Mouse (Mus musculus) kidney, embryonic 14.5 days (tissue): ENCODE measurements around the gene Spag16. TPM values are rescaled to one million over a fixed set of nuclear protein-coding genes. Genes with fewer than 3 reads are reported as not detected.

Experiments
- ATAC-seq: fragments of 200-750 bp; cut with Nextera tagmentation; 2 replicates; pipeline ENCODE4 v1.8.0; 2017; ENCODE audit warnings: moderate number of reproducible peaks, mild to moderate bottlenecking, moderate TSS enrichment, moderate library complexity; ENCODE audit not compliant: low FRiP score, low TSS enrichment
- H3K27ac ChIP-seq: fragments of 300-500 bp; sonication (generic); 2 replicates; pipeline ENCODE4 v1.5.1; 2014; ENCODE audit warnings: low read depth, mild to moderate bottlenecking, low read length, moderate library complexity, mixed read lengths
- H3K27me3 ChIP-seq: fragments of 300-500 bp; sonication (generic); 2 replicates; pipeline ENCODE4 v1.6.1; 2014; ENCODE audit warnings: mild to moderate bottlenecking, low read length; ENCODE audit not compliant: control insufficient read depth, insufficient read depth
- H3K36me3 ChIP-seq: fragments of 300-500 bp; sonication (generic); 2 replicates; pipeline ENCODE4 v1.6.1; 2014; ENCODE audit warnings: low read length, mixed read lengths; ENCODE audit not compliant: control insufficient read depth, insufficient read depth
- H3K4me1 ChIP-seq: fragments of 300-500 bp; sonication (generic); 2 replicates; pipeline ENCODE4 v1.6.1; 2014; ENCODE audit warnings: low read length, mixed read lengths; ENCODE audit not compliant: control insufficient read depth, insufficient read depth
- H3K4me2 ChIP-seq: fragments of 300-500 bp; sonication (generic); replicated peaks from 2 replicates; pipeline ENCODE4 v1.6.1; 2014; ENCODE audit warnings: low read depth, mild to moderate bottlenecking, low read length
- H3K4me3 ChIP-seq: fragments of 300-500 bp; sonication (generic); 2 replicates; pipeline ENCODE4 v1.5.1; 2014; ENCODE audit warnings: mild to moderate bottlenecking, low read length
- H3K9ac ChIP-seq: fragments of 300-500 bp; sonication (generic); 2 replicates; pipeline ENCODE4 v1.6.1; 2014; ENCODE audit warnings: low read depth, mild to moderate bottlenecking, low read length, moderate library complexity
- H3K9me3 ChIP-seq: fragments of 300-500 bp; sonication (generic); 2 replicates; pipeline ENCODE4 v1.6.1; 2016; ENCODE audit warnings: low read length; ENCODE audit not compliant: control insufficient read depth
- WGBS: fragments of 180-500 bp; shearing (Covaris S2); extraction: QIAGEN DNeasy Blood & Tissue Kit; methylation state at CpG from one replicate; pipeline ENCODE4 v1.1.7; 2014; 5-methylcytosine and 5-hydroxymethylcytosine counted together
- polyA plus RNA-seq: library from polyadenylated mRNA; unstranded; fragments of >200 nt; fragmentation: Nextera tagmentation; extraction: Ambion mirVana; gene quantifications from 2 replicates; pipeline ENCODE4 v1.2.1, GENCODE M21; 2014

The Spag16 gene
- polyA plus RNA-seq, 1 experiment from 2014 or later = 1.2 TPM

GRCm38 (mm10) chr1:70316128-70316765 is 489.5 kb downstream of the Spag16 start:
- Histone ChIP-seq H3K36me3 (no peaks in the 10 kb centered on the region), H3K9ac (no peak overlapping the region), H3K27me3 (no peaks in the 10 kb centered on the region), H3K4me1 (no peaks in the 10 kb centered on the region), H3K4me2 (no peak overlapping the region), H3K4me3 (no peak overlapping the region), H3K27ac (no peak overlapping the region), H3K9me3 (no peaks in the 10 kb centered on the region)
- WGBS = 85% methylated on average over 13 of the region's 13 CpGs
- ATAC-seq = no peak

GRCm38 (mm10) chr1:70320951-70321350 is 494.2 kb downstream of the Spag16 start:
- H3K27me3 ChIP-seq = no peaks in the 10 kb centered on the region
- no peak for ATAC-seq
- H3K4me2 ChIP-seq = no peak overlapping the region
- no peak overlapping the region for H3K9ac ChIP-seq
- 74% methylated on average over 4 of the region's 4 CpGs for WGBS
- H3K4me3 ChIP-seq = no peak overlapping the region
- no peak overlapping the region for H3K27ac ChIP-seq
- H3K9me3 ChIP-seq = no peaks in the 10 kb centered on the region
- no peaks in the 10 kb centered on the region for H3K36me3 ChIP-seq
- no peaks in the 10 kb centered on the region for H3K4me1 ChIP-seq

- WGBS = 82% methylated on average over 2 of the region's 2 CpGs
- H3K36me3 ChIP-seq = no peaks in the 10 kb centered on the region
- H3K4me1 ChIP-seq = no peaks in the 10 kb centered on the region
- H3K4me3 ChIP-seq = no peak overlapping the region
- no peak overlapping the region for H3K4me2 ChIP-seq
- no peaks in the 10 kb centered on the region for H3K27me3 ChIP-seq
- no peak overlapping the region for H3K9ac ChIP-seq
- H3K27ac ChIP-seq = no peak overlapping the region
- H3K9me3 ChIP-seq = no peaks in the 10 kb centered on the region
- ATAC-seq = no peak
Observed at GRCm38 (mm10) chr1:70346179-70346578, 519.4 kb downstream of the Spag16 start.

- H3K9me3 ChIP-seq = no peaks in the 10 kb centered on the region
- 68% methylated on average over 3 of the region's 3 CpGs for WGBS
- no peaks in the 10 kb centered on the region for H3K36me3 ChIP-seq
- H3K27ac ChIP-seq = no peak overlapping the region
- ATAC-seq = no peak
- no peak overlapping the region for H3K9ac ChIP-seq
- no peak overlapping the region for H3K4me3 ChIP-seq
- no peak overlapping the region for H3K4me2 ChIP-seq
- H3K4me1 ChIP-seq = no peaks in the 10 kb centered on the region
- H3K27me3 ChIP-seq = no peaks in the 10 kb centered on the region
Observed at GRCm38 (mm10) chr1:70351371-70351770, 524.6 kb downstream of the Spag16 start.

- Histone ChIP-seq H3K4me2 (no peak overlapping the region), H3K9ac (no peak overlapping the region), H3K4me3 (no peak overlapping the region), H3K27me3 (no peaks in the 10 kb centered on the region), H3K4me1 (no peaks in the 10 kb centered on the region), H3K27ac (no peak overlapping the region), H3K36me3 (no peaks in the 10 kb centered on the region), H3K9me3 (no peaks in the 10 kb centered on the region)
- peak; percentile 81 for ATAC-seq
Observed at GRCm38 (mm10) chr1:70354014-70354413, 527.2 kb downstream of the Spag16 start.

GRCm38 (mm10) chr1:70371721-70372120 is 545.0 kb downstream of the Spag16 start:
- no peaks in the 10 kb centered on the region for H3K27me3 ChIP-seq
- no peaks in the 10 kb centered on the region for H3K36me3 ChIP-seq
- no peak overlapping the region for H3K9ac ChIP-seq
- H3K27ac ChIP-seq = no peak overlapping the region
- H3K4me3 ChIP-seq = no peak overlapping the region
- no peak overlapping the region for H3K4me2 ChIP-seq
- no peaks in the 10 kb centered on the region for H3K9me3 ChIP-seq
- 73% methylated on average over 4 of the region's 4 CpGs for WGBS
- no peaks in the 10 kb centered on the region for H3K4me1 ChIP-seq
- no peak for ATAC-seq

- no peak overlapping the region for H3K27ac ChIP-seq
- no peaks in the 10 kb centered on the region for H3K36me3 ChIP-seq
- no peaks in the 10 kb centered on the region for H3K9me3 ChIP-seq
- no peaks in the 10 kb centered on the region for H3K4me1 ChIP-seq
- no peak overlapping the region for H3K4me3 ChIP-seq
- no peak overlapping the region for H3K9ac ChIP-seq
- ATAC-seq = no peak
- H3K27me3 ChIP-seq = no peaks in the 10 kb centered on the region
- WGBS = 84% methylated on average over 7 of the region's 7 CpGs
- no peak overlapping the region for H3K4me2 ChIP-seq
Observed at GRCm38 (mm10) chr1:70380096-70380495, 553.3 kb downstream of the Spag16 start.

- H3K4me1 ChIP-seq = no peaks in the 10 kb centered on the region
- H3K4me2 ChIP-seq = no peak overlapping the region
- WGBS = 65% methylated on average over 9 of the region's 9 CpGs
- no peaks in the 10 kb centered on the region for H3K36me3 ChIP-seq
- no peak overlapping the region for H3K9ac ChIP-seq
- no peak overlapping the region for H3K4me3 ChIP-seq
- H3K9me3 ChIP-seq = no peaks in the 10 kb centered on the region
- no peak overlapping the region for H3K27ac ChIP-seq
- no peaks in the 10 kb centered on the region for H3K27me3 ChIP-seq
- no peak for ATAC-seq
Observed at GRCm38 (mm10) chr1:70442209-70443080, 615.7 kb downstream of the Spag16 start.

GRCm38 (mm10) chr1:70479864-70480263 is 653.1 kb downstream of the Spag16 start:
- 88% methylated on average over 1 of the region's 1 CpGs for WGBS
- no peak overlapping the region for H3K27ac ChIP-seq

More at GRCm38 (mm10) chr1:70479864-70480263, 653.1 kb downstream of the Spag16 start:
- H3K4me1 ChIP-seq = no peaks in the 10 kb centered on the region
- no peak overlapping the region for H3K4me3 ChIP-seq
- H3K4me2 ChIP-seq = no peak overlapping the region
- ATAC-seq = no peak
- no peaks in the 10 kb centered on the region for H3K9me3 ChIP-seq
- no peak overlapping the region for H3K9ac ChIP-seq
- no peaks in the 10 kb centered on the region for H3K27me3 ChIP-seq
- H3K36me3 ChIP-seq = no peaks in the 10 kb centered on the region
